Mouse (Mus musculus) MEL (cell line): ENCODE results near the gene Wdr1. TPM values are rescaled to one million over a fixed set of nuclear protein-coding genes. Genes with fewer than 3 reads are reported as not detected.

ENCODE experiments used
- DNase-seq: peaks from one replicate; pipeline ENCODE4 v3.0.0; 2011; ENCODE audit warnings: low read depth, low spot score
- H3K27ac ChIP-seq: 2 replicates; pipeline ENCODE4 v1.5.1; 2012; ENCODE audit warnings: low read depth, mild to moderate bottlenecking, control low read depth, low read length, moderate library complexity; ENCODE audit not compliant: control insufficient read depth
- H3K27me3 ChIP-seq, 2 experiments: fragments of 150-350 bp in 1 of 2; sonication (generic) in 1 of 2; 2 replicates each; pipeline ENCODE4 v1.6.1; 2012; ENCODE audit warnings: low read length in 2 of 2, mild to moderate bottlenecking in 2 of 2, improper control_type of control experiment in 1 of 2, moderate library complexity in 1 of 2; ENCODE audit not compliant: insufficient read depth in 2 of 2, control insufficient read depth in 1 of 2
- H3K36me3 ChIP-seq, 2 experiments: 2 replicates each; pipeline ENCODE4 v1.6.1; 2012 to 2014; ENCODE audit warnings: low read length in 2 of 2, improper control_type of control experiment in 1 of 2, inconsistent platforms in 1 of 2, mild to moderate bottlenecking in 1 of 2; ENCODE audit not compliant: insufficient read depth in 2 of 2, control insufficient read depth in 1 of 2
- H3K4me1 ChIP-seq, 2 experiments: fragments of 150-350 bp in 1 of 2; sonication (generic) in 1 of 2; 2 replicates each; pipeline ENCODE4 v1.6.1; 2012; ENCODE audit warnings: low read length in 2 of 2, improper control_type of control experiment in 1 of 2, mild to moderate bottlenecking in 1 of 2; ENCODE audit not compliant: insufficient read depth in 2 of 2, control insufficient read depth in 1 of 2
- H3K4me3 ChIP-seq, 2 experiments: fragments of 150-350 bp in 1 of 2; sonication (generic) in 1 of 2; 2 replicates each; pipeline ENCODE4 v1.5.1; 2012; ENCODE audit warnings: low read depth in 2 of 2, low read length in 2 of 2, mild to moderate bottlenecking in 2 of 2, moderate library complexity in 2 of 2, control low read depth in 1 of 2, improper control_type of control experiment in 1 of 2; ENCODE audit not compliant: control insufficient read depth in 1 of 2, insufficient read depth in 1 of 2
- H3K79me2 ChIP-seq: 2 replicates; pipeline ENCODE4 v1.6.1; 2012; ENCODE audit warnings: mild to moderate bottlenecking, low read length, moderate library complexity; ENCODE audit not compliant: control insufficient read depth, poor library complexity, insufficient read depth
- H3K9ac ChIP-seq: 2 replicates; pipeline ENCODE4 v1.6.1; 2012; ENCODE audit warnings: low read depth, mild to moderate bottlenecking, control low read depth, low read length, moderate library complexity; ENCODE audit not compliant: control insufficient read depth, poor library complexity, severe bottlenecking
- H3K9me3 ChIP-seq: fragments of 150-350 bp; sonication (generic); replicated peaks from 2 replicates; pipeline ENCODE4 v1.6.1; 2012; ENCODE audit warnings: mild to moderate bottlenecking, low read length, improper control_type of control experiment, moderate library complexity; ENCODE audit not compliant: insufficient read depth
- CTCF ChIP-seq, 3 experiments: IDR thresholded peaks in 2 of 3; conservative IDR thresholded peaks in 1 of 3; 2 replicates each; pipeline ENCODE4 v1.5.1; 2011 to 2012; ENCODE audit warnings: low read length in 3 of 3, low read depth in 2 of 3, mild to moderate bottlenecking in 2 of 3, improper control_type of control experiment in 1 of 3, inconsistent platforms in 1 of 3, mixed read lengths in 1 of 3, moderate library complexity in 1 of 3; ENCODE audit not compliant: control insufficient read depth in 1 of 3, insufficient read depth in 1 of 3, poor library complexity in 1 of 3, severe bottlenecking in 1 of 3
- GATA1 ChIP-seq: IDR thresholded peaks from 2 replicates; pipeline ENCODE4 v1.6.1; 2011; ENCODE audit warnings: low read depth, low read length, improper control_type of control experiment
- MAFK ChIP-seq: IDR thresholded peaks from 2 replicates; pipeline ENCODE4 v1.6.1; 2011; ENCODE audit warnings: low read depth, mild to moderate bottlenecking, low read length, improper control_type of control experiment, borderline replicate concordance
- MAX ChIP-seq: IDR thresholded peaks from 2 replicates; pipeline ENCODE4 v1.6.1; 2011; ENCODE audit warnings: low read length, improper control_type of control experiment
- MXI1 ChIP-seq: IDR thresholded peaks from 2 replicates; pipeline ENCODE4 v1.6.1; 2011; ENCODE audit warnings: mild to moderate bottlenecking, low read depth, low read length, improper control_type of control experiment
- POLR2A ChIP-seq, 2 experiments: IDR thresholded peaks; 2 replicates each; pipeline ENCODE4 v1.6.1; 2011 to 2012; ENCODE audit warnings: low read length in 2 of 2, mild to moderate bottlenecking in 2 of 2, control low read depth in 1 of 2, improper control_type of control experiment in 1 of 2, low read depth in 1 of 2, moderate library complexity in 1 of 2; ENCODE audit not compliant: control insufficient read depth in 1 of 2, insufficient read depth in 1 of 2, poor library complexity in 1 of 2
- POLR2AphosphoS5 ChIP-seq: IDR thresholded peaks from 2 replicates; pipeline ENCODE4 v1.6.1; 2012; ENCODE audit warnings: low read depth, borderline replicate concordance, mild to moderate bottlenecking, inconsistent platforms, low read length, moderate library complexity, mixed read lengths
- SIN3A ChIP-seq: IDR thresholded peaks from 2 replicates; pipeline ENCODE4 v1.6.1; 2012; ENCODE audit warnings: low read length, improper control_type of control experiment, inconsistent platforms
- SMC3 ChIP-seq: IDR thresholded peaks from 2 replicates; pipeline ENCODE4 v1.6.1; 2011; ENCODE audit warnings: low read depth, low read length, improper control_type of control experiment
- TCF12 ChIP-seq: IDR thresholded peaks from 2 replicates; pipeline ENCODE4 v1.6.1; 2014; ENCODE audit warnings: low read depth, mild to moderate bottlenecking, inconsistent platforms, low read length, improper control_type of control experiment, moderate library complexity
- UBTF ChIP-seq: IDR thresholded peaks from 2 replicates; pipeline ENCODE4 v1.6.1; 2012; ENCODE audit warnings: low read depth, mild to moderate bottlenecking, inconsistent platforms, low read length, improper control_type of control experiment, moderate library complexity, borderline replicate concordance; ENCODE audit not compliant: insufficient read depth
- USF1 ChIP-seq: IDR thresholded peaks from 2 replicates; pipeline ENCODE4 v1.6.1; 2014; ENCODE audit warnings: low read depth, mild to moderate bottlenecking, inconsistent platforms, low read length, improper control_type of control experiment, moderate library complexity
- ZMIZ1 ChIP-seq: IDR thresholded peaks from 2 replicates; pipeline ENCODE4 v1.6.1; 2012; ENCODE audit warnings: low read depth, mild to moderate bottlenecking, inconsistent platforms, low read length, improper control_type of control experiment, moderate library complexity
- polyA plus RNA-seq, 2 experiments: library from polyadenylated mRNA; stranded (reverse) in 1 of 2; unstranded in 1 of 2; fragments of >175 nt in 1 of 2; fragments of >200 nt in 1 of 2; gene quantifications; 2 replicates each; pipeline versions ENCODE4 v1.2.1 to v1.2.4; 2012; ENCODE audit warnings: low replicate concordance in 2 of 2, low read depth in 1 of 2; ENCODE audit not compliant: insufficient read length in 2 of 2, insufficient read depth in 1 of 2, missing spikeins in 1 of 2
- total RNA-seq: library from RNA; depleted of rRNA; stranded (reverse); fragments of 300-350 nt; gene quantifications from 2 replicates; pipeline ENCODE4 v1.2.3, GENCODE M21; 2012; rRNA removed

Wdr1 gene
- total and polyA plus RNA-seq, 3 experiments = 144 to 174 TPM; not detected in 1

GRCm38 (mm10) chr5:38477731-38478445, 85.1 kb downstream of the Wdr1 start:
- Histone ChIP-seq H3K27me3 (no peaks in the 10 kb centered on the region), H3K36me3 (peaks cover 0 to 8% of the 10 kb centered on the region in 2 experiments; a peak in 2 of 4 replicates), H3K4me1 (peaks cover 3 to 28% of the 10 kb centered on the region in 2 experiments), H3K9me3 (no peaks in the 10 kb centered on the region), H3K79me2 (no peaks in the 10 kb centered on the region), H3K4me3 (no peak overlapping the region), H3K9ac (no peak overlapping the region), H3K27ac (no peak overlapping the region)
- peak; percentile 60 for DNase-seq
- TF ChIP-seq ZMIZ1 = no peak
- TF ChIP-seq MAX = no peak
- TF ChIP-seq POLR2AphosphoS5 = no peak
- no peak for TF ChIP-seq TCF12
- TF ChIP-seq SIN3A = peak; percentile 65; the same call in 1 of the 2 replicates
- TF ChIP-seq UBTF = no peak
- no peak for TF ChIP-seq SMC3
- no peak for TF ChIP-seq POLR2A (IDR thresholded peaks at IDR 0.05; ENCODE audit: control insufficient read depth in 1 of 2, insufficient read depth in 1 of 2, low read depth in 1 of 2, low read length in 2 of 2, poor library complexity in 1 of 2)
- TF ChIP-seq MAFK = no peak
- TF ChIP-seq USF1 = no peak
- peak; percentile 61; the same call in 1 of the 2 replicates for TF ChIP-seq MXI1
- no peak for TF ChIP-seq GATA1
- TF ChIP-seq, all 39 proteins: peak for 2

- no peak for DNase-seq
Observed at GRCm38 (mm10) chr5:38476861-38477565, 86.0 kb downstream of the Wdr1 start.

More at GRCm38 (mm10) chr5:38476861-38477565, 86.0 kb downstream of the Wdr1 start:
- Histone ChIP-seq H3K27ac (no peak overlapping the region), H3K4me1 (peaks cover 3 to 20% of the 10 kb centered on the region in 2 experiments; a peak in 3 of 4 replicates), H3K79me2 (no peaks in the 10 kb centered on the region), H3K9ac (no peak overlapping the region), H3K9me3 (no peaks in the 10 kb centered on the region), H3K4me3 (no peak overlapping the region), H3K27me3 (no peaks in the 10 kb centered on the region), H3K36me3 (peaks cover 0 to 5% of the 10 kb centered on the region in 2 experiments; a peak in 2 of 4 replicates)
- TF ChIP-seq CTCF (IDR thresholded peaks at IDR 0.05 in 2 of 3, conservative IDR thresholded peaks at IDR 0.05 in 1 of 3; ENCODE audit: control insufficient read depth in 1 of 3, insufficient read depth in 1 of 3, low read depth in 2 of 3, low read length in 3 of 3, poor library complexity in 1 of 3, severe bottlenecking in 1 of 3) (peak in 2 of 3 experiments; percentile 20 to 32; a peak in 2 of 6 replicates), SIN3A (no peak)

Other genes with a start within 250 kb of the Wdr1 start
- not detected in 2 replicates for gene Drd5, start 243.9 kb downstream of the Wdr1 start, total RNA-seq
- gene Drd5, start 243.9 kb downstream of the Wdr1 start, polyA plus RNA-seq = not detected
- gene Slc2a9, start 60.1 kb downstream of the Wdr1 start, total RNA-seq = 1.1 and 2.3 TPM in 2 replicates
- gene Slc2a9, start 60.1 kb downstream of the Wdr1 start, polyA plus RNA-seq = 1 to 10 TPM in 1 of 2 experiments, not detected in 1; 4.2 TPM
- not detected in 2 replicates for gene Zfp518b, start 121.6 kb upstream of the Wdr1 start, total RNA-seq
- gene Zfp518b, start 121.6 kb upstream of the Wdr1 start, polyA plus RNA-seq = not detected